Mouse (Mus musculus) gastrocnemius, adult 18-20 months (tissue): ENCODE results near the gene Pgm5. TPM values are rescaled to one million over a fixed set of nuclear protein-coding genes. Genes with fewer than 3 reads are reported as not detected.

Experiments
- DNase-seq: peaks from one replicate; pipeline ENCODE4 v3.0.0; 2021; ENCODE audit warnings: low spot score
- total RNA-seq, 2 experiments: library from RNA; stranded (reverse); gene quantifications; 2 replicates each; pipeline ENCODE4 v1.2.3; 2021

The Pgm5 gene
- total RNA-seq, 2 experiments from 2014 or later, result 14.2 to 19.3 TPM

- no peak for DNase-seq
Observed at GRCm38 (mm10) chr19:24667527-24667926, 194.1 kb downstream of the Pgm5 start.

DNA sequence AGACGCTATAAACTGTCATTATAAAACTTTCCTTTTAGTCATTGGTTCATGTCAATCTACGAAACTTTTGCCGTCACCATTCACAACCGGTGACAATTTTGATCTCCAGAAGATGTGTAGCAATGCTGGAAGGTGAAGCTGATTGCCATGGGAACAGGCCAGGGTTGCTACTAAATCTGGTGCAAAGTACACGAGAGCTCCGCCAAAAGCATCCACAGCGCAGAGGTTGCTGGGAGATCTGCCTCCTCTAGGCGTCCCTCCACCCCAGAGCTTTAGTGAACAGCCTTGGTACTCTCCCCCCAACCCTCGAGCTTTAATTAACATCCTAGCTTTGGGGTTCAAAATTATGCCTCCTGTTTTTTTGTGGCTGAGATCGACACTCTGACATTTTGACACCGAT is 195.9 kb downstream of the Pgm5 start:
- no peak for DNase-seq

DNA sequence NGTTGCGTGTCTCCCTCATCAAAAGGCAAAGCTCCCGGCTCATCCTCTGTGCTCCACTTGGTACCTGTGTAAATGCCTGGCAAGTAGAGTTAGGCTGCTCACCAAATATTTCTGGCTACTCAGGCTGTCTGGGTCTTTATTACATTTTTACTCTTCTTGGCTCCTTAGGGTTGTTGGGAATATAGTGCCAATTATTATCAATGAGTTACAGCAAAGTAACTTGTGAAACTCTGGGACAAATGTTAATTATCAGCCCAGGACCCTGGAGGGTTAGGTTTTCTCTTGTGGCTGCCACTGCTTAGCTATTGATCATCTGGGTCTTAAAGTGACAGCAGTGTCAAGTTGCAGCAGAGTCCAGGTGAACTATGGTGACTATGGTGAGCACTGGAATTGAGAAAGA is 199.3 kb downstream of the Pgm5 start:
- DNase-seq, result no peak

GRCm38 (mm10) chr19:24656981-24657380 is 204.7 kb downstream of the Pgm5 start:
- DNase-seq, result no peak

DNA sequence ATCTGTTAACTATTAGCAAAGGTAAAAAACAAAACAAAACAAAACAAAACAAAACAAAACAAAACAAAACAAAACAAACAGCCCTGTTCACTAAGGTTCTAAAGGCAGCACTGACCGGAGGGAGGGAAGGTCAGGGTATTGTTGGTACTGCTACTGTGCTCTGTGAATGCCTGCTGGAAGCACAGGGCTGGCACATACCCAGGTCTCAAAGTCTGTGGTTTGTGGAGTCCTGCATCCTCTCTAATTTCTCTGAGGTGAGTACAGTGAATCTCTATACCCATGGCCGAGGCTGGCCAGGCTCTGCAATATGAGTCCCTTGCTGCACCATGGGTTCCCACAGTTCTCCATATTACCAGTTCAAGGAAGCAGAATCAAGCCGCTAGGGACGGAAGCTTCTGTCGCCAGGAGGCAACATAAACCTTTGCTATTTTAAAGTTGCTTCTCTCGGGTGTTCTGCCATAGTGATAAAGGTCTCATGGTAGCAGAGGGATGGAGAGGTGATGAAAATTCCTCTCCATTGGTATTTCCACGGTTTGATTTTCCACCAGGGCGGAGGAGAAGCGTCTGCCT is 208.3 kb downstream of the Pgm5 start:
- DNase-seq, result no peak

DNA sequence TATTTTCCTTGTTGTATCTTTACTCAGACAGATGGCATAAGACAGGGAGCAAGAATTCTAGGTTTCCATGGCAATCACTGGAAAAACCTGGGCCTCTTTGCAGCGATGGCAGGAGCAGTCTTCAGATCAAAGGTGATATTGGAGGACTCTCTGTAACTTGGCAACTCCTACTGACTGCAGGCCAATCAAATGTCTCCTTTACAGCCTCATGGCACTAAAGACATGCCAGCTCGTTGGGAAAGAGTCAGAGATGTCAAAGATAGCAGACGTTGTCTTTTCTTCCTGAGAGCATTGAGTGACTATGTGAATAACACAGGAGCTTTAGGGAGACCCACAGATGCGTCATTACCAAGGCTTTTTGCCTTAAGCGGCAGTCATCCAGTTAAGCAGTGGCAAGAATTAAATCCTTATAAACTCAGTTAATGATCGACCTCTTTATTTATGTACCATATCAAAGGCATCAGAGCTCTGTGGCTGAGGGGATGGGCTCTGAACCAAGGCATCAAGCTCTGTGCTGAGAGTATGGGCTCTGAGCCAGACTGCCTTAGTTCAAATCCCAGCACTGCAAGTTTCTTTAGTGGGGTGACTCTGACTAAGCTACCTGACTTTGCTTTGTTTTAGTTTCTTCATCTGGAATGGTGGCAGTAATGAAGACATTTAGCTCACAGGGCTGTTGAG is 209.2 kb downstream of the Pgm5 start:
- DNase-seq, result no peak

- DNase-seq, result no peak
Observed at GRCm38 (mm10) chr19:24651595-24651994, 210.1 kb downstream of the Pgm5 start.

DNA sequence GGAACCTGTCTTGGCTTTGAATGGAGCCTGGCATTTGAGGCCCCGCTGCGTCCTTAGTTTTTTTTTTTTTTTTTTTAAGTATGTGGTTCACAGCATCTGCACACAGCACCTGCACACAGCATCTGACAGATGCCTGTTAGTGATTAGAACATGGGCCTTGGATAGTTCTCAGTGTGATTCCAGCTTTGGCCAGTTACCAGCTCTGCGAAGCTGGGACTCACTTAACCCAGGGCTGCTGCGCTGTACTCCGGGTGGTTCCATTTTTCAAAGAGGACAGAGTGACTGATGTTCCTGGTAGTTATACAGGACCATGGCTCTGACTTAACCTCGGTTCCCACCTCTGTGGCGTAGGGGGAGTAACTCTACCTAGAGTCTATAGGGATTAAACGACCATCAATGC is 211.2 kb downstream of the Pgm5 start:
- DNase-seq, result no peak

DNA sequence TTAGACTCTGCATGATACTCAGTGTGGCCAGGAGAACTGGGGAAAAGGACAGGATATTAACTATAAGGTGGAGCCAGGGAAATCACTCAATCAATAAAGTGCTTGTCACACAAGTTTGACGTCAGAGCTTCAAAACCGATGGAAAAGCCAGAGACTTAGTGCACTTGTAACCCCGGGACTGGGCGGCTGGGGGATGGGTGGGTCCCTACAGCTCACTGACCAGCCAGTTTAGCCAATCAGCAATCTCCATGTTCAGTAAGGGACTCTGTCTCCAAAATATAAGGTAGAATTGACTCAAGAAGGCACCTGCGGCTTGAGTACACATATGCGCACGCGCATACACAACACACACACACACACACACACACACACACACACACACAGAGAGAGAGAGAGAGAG is 213.6 kb downstream of the Pgm5 start:
- DNase-seq, result no peak

DNA sequence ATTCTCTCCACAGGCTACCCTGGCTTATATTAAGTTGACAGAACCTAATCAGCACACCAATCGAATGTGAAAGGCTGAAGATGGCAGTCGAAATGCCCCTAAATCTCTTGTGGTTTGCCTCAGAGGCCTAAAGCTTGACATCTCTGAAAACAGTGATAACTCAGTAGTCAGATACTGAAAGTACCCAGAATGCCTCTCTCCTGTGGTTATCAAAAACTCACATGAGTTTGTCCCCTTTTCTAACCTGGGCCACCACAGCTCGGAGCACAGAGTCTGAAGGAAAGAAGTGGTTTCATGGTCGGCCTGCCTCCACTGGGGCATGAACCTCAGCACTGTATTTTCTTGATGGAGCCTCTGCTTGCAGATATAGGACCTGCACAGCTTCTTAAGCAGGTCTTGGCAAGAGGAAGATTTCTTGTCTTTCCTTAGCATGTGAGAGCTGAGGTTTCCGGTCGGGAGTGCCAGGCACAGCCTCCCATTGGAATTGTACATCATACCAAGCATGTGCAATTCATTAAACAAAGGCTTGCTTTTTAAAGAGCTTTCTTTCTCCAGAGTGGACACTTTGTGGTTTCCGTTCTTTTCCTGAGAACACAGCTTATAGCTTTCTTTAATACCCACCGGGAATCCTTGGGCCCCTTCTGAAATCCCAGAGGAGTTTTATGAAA is 215.4 kb downstream of the Pgm5 start:
- no peak for DNase-seq

GRCm38 (mm10) chr19:24644971-24645370 is 216.7 kb downstream of the Pgm5 start:
- DNase-seq, result peak; percentile 18

DNA sequence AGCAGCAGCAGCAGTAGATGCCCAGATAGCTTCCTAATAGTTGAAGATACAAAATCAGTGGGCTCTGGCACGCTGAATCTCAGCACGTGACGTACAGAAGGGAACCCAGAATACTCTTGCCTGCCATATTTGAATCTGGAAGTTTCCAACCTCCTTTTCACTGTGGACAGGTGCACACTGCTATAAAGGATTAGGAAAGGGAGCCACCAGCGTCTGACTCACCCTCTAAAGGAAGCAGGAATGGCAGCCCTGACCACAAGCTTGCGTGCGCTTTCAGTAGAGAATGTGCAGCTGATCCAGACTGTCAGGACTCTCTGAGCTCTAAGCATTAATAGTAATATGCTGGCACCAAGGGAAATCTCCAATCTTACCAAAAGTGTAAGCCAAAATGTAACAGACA is 220.7 kb downstream of the Pgm5 start:
- DNase-seq, result no peak

DNA sequence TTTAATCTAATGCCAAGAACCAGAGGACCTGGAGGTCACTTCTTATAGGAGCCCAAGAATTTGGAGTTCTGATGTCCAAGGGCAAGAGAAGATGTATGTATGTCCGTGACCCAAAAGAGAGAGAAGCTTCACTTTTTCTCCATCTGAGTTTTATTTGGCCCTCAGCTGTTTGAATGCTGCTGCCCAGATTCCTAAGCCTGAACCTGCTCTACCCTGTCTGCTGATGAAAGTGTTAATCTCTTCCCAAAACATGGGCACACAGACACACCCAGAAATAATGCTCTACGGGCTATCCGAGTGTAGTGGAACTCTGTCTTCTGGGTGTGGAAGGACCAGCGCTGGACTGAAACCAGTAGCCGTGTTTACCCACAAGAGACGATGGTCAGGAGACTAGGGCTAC is 223.7 kb downstream of the Pgm5 start:
- no peak for DNase-seq

DNA sequence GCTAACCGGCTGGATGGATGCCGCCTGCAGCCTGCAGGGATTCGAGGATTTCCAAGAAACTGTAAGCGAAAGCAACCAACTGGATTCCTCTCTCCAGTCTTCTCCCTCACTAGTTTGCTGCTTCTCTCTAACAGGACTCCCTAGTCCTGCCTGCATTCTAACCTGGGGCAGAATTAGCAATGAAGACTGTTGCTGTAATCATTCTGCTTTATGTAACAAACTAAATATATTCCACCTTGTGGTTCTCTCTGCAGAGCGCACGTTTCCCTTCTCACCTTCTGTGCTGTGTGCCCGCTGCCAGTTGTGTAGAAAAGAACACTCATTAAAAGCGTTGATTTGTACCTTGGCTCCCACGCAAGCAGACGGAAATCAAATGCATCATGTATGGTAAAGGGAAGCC is 225.0 kb downstream of the Pgm5 start:
- no peak for DNase-seq

- peak; percentile 65 for DNase-seq
Observed at GRCm38 (mm10) chr19:24634602-24635001, 227.1 kb downstream of the Pgm5 start.

Other genes starting within 250 kb of the Pgm5 start
- gene Tmem252, start 187.8 kb downstream of the Pgm5 start, total RNA-seq, result under 1 TPM; 0.14 TPM
- 100 to 1,000 TPM; 441 to 524 TPM for gene Gm10053, start 13.8 kb upstream of the Pgm5 start, total RNA-seq
- gene Foxd4, start 39.3 kb upstream of the Pgm5 start, total RNA-seq, result not detected
- gene Cbwd1, start 99.8 kb upstream of the Pgm5 start, total RNA-seq, result 10 to 100 TPM; 16.4 to 17.7 TPM
- gene Dock8, start 137.7 kb upstream of the Pgm5 start, total RNA-seq, result 1 to 10 TPM; 1.5 to 2.1 TPM